Comparison of ENCODE assay signal across 11 mouse cellular contexts in the genomic region with DNA sequence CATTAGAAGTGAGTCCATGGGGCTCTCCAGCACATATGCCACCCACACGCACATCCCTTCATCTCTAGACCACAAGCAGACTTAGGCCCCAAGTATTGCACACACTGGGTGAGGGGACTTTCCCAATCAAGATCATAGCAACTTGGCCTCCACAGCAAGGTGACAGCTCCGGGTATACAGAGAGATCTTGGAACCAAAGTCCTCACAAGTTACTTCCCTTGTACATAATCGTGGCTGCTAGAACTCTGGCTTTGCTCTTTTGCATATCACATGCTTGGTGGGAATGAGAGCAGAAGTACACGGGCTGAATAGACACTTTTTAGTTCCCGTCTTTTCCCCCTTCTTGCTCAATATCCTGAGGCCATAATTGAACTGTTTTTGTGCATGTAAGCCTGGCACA. TPM values are rescaled to one million over a fixed set of nuclear protein-coding genes. Genes with fewer than 3 reads are reported as not detected.
DNase-seq lines count a peak whose midpoint lies in the region; ATAC-seq lines count a peak whose summit lies in the region.
"Had no signal": no experiment of that assay in that cellular context is flagged by ENCODE, and none has a peak within 500 bp of the region (broad histone marks: within the 10 kb centered on the region; RNA-seq: fewer than 3 reads in every experiment).

No protein-coding gene starts in this region.

- DNase-seq in layer of hippocampus, adult 9-11 months, result peak; percentile 71
- DNase-seq in layer of hippocampus, adult 18-20 months (ENCODE audit: low spot score in 2 of 2), result no peak
- peak; percentile 90 for DNase-seq in CD4-positive helper T cell, adult 2 months (ENCODE audit: low read depth, low spot score)
- peak; percentile 33 for DNase-seq in brain, adult 2 months (ENCODE audit: low read depth, low spot score)
- no peak for DNase-seq in frontal cortex, postnatal 25 days (ENCODE audit: low spot score in 2 of 2)
- DNase-seq in adrenal gland, postnatal 10 days, result no peak
- DNase-seq in hindbrain, embryonic 14.5 days (ENCODE audit: low spot score), result no peak
- DNase-seq: heart, postnatal 10 days; layer of hippocampus, postnatal 36 days had no signal

- peak overlapping the region; percentile 83 for H3K4me3 ChIP-seq in megakaryocyte, embryonic 14.5 days (replicated peaks)
- no peak overlapping the region for H3K4me3 ChIP-seq in hindbrain, embryonic 14.5 days (replicated peaks; ENCODE audit: low read length)

- 83% methylated on average over 5 of the region's 5 CpGs for WGBS in hindbrain, embryonic 14.5 days

- no peak for ATAC-seq in hindbrain, embryonic 14.5 days (ENCODE audit: low FRiP score)
- ATAC-seq: forebrain, embryonic 16.5 days had no signal

- H3K27me3 ChIP-seq in megakaryocyte, embryonic 14.5 days (replicated peaks), result no peaks in the 10 kb centered on the region
- H3K27me3 ChIP-seq in hindbrain, embryonic 14.5 days (ENCODE audit: control insufficient read depth, insufficient read depth, low read length), result no peaks in the 10 kb centered on the region

- peaks cover 95% of the 10 kb centered on the region for H3K4me1 ChIP-seq in megakaryocyte, embryonic 14.5 days
- H3K4me1 ChIP-seq in hindbrain, embryonic 14.5 days (replicated peaks; ENCODE audit: control insufficient read depth, insufficient read depth, low read length), result no peaks in the 10 kb centered on the region; the same call in 1 of the 2 replicates

- no peak overlapping the region for H3K4me2 ChIP-seq in hindbrain, embryonic 14.5 days (replicated peaks)

- no peaks in the 10 kb centered on the region for H3K9me3 ChIP-seq in megakaryocyte, embryonic 14.5 days
- no peaks in the 10 kb centered on the region for H3K9me3 ChIP-seq in hindbrain, embryonic 14.5 days (ENCODE audit: control insufficient read depth, low read length)

- no peak overlapping the region for H3K27ac ChIP-seq in hindbrain, embryonic 14.5 days

- H3K9ac ChIP-seq in hindbrain, embryonic 14.5 days, result no peak overlapping the region

- H3K36me3 ChIP-seq in megakaryocyte, embryonic 14.5 days (replicated peaks; ENCODE audit: low read length), result peaks cover 93% of the 10 kb centered on the region
- H3K36me3 ChIP-seq in hindbrain, embryonic 14.5 days (replicated peaks; ENCODE audit: control insufficient read depth, insufficient read depth), result no peaks in the 10 kb centered on the region

RNA-seq across cellular contexts. Expression of a gene that starts 46.4 kb away (rescaled TPM):
- 1 to 10 TPM; 4.2 to 6.4 TPM for total RNA-seq in layer of hippocampus, adult 18-20 months (2021)
- 1,175 and 2,699 TPM in 2 replicates for polyA plus RNA-seq in megakaryocyte, embryonic 14.5 days (2012; ENCODE audit: insufficient read depth, low replicate concordance)
- 10 to 100 TPM; 34.7 to 43.9 TPM for total RNA-seq in adrenal gland, postnatal 10 days (2021)
- polyA plus RNA-seq in hindbrain, embryonic 14.5 days (2014; fragmentation: Nextera tagmentation; extraction: Ambion mirVana), result 4.2 and 4.9 TPM in 2 replicates

Comparison
In these comparisons a context has a peak if more than half of its experiments do, and no peak if none do; other contexts are left out.
1. DNase-seq: peak in layer of hippocampus, adult 9-11 months (single experiment), CD4-positive helper T cell, adult 2 months (single experiment) and brain, adult 2 months (single experiment); none in layer of hippocampus, adult 18-20 months (0 of 2), frontal cortex, postnatal 25 days (0 of 2), adrenal gland, postnatal 10 days (single experiment) and hindbrain, embryonic 14.5 days (single experiment).
2. RNA of a gene that starts 46.4 kb away (total RNA-seq): 34.7 to 43.9 TPM in adrenal gland, postnatal 10 days; 4.2 to 6.4 TPM in layer of hippocampus, adult 18-20 months; every median in the first group is over 4 times any median in the second.